Mouse (Mus musculus): ENCODE data around the gene Tmem189.
"Not testable (repeated sequence)": the region's sequence is repeated elsewhere in the genome, so short reads cannot be mapped to it uniquely, and the experiment has no call there.

Gene Tmem189

GRCm38 (mm10) chr2:167624368-167625075, 65.1 kb downstream of the Tmem189 start:
- in situ Hi-C loops (cut with MboI, MseI): no loop called here

- in situ Hi-C loops (cut with MboI, MseI): no loop called here
Observed at GRCm38 (mm10) chr2:167622965-167623364, 66.7 kb downstream of the Tmem189 start.

GRCm38 (mm10) chr2:167622352-167622751, 67.3 kb downstream of the Tmem189 start:
- in situ Hi-C loops (cut with MboI, MseI): no loop called here

- in situ Hi-C loops (cut with MboI, MseI): no loop called here
Observed at GRCm38 (mm10) chr2:167621255-167622087, 68.2 kb downstream of the Tmem189 start.

GRCm38 (mm10) chr2:167617472-167617871, 72.2 kb downstream of the Tmem189 start:
- in situ Hi-C loops (cut with MboI, MseI): no loop called here

GRCm38 (mm10) chr2:167617034-167617433, 72.6 kb downstream of the Tmem189 start:
- in situ Hi-C loops (cut with MboI, MseI): no loop called here

GRCm38 (mm10) chr2:167613335-167613734, 76.3 kb downstream of the Tmem189 start:
- in situ Hi-C loops (cut with MboI, MseI): not testable (repeated sequence)

- in situ Hi-C loops (cut with MboI, MseI): no loop called here
Observed at GRCm38 (mm10) chr2:167612122-167612521, 77.5 kb downstream of the Tmem189 start.

GRCm38 (mm10) chr2:167611287-167611686, 78.3 kb downstream of the Tmem189 start:
- in situ Hi-C loops (cut with MboI, MseI): no loop called here

- in situ Hi-C loops (cut with MboI, MseI): no loop called here
Observed at GRCm38 (mm10) chr2:167606745-167607123, 82.9 kb downstream of the Tmem189 start.

- in situ Hi-C loops (cut with MboI, MseI): no loop called here
Observed at GRCm38 (mm10) chr2:167605817-167606744, 83.5 kb downstream of the Tmem189 start.

GRCm38 (mm10) chr2:167605178-167605794, 84.3 kb downstream of the Tmem189 start:
- in situ Hi-C loops (cut with MboI, MseI): no loop called here

- in situ Hi-C loops (cut with MboI, MseI): loop anchor here in 1 of 2 experiments (5.0 kb wide), 1 partner anchor 71 kb away; no protein-coding TSS in a partner anchor
Observed at GRCm38 (mm10) chr2:167602978-167603377, 86.6 kb downstream of the Tmem189 start.

- in situ Hi-C loops (cut with MboI, MseI): loop anchor here in 1 of 2 experiments (5.0 kb wide), 1 partner anchor 70 kb away; no protein-coding TSS in a partner anchor
Observed at GRCm38 (mm10) chr2:167602364-167602763, 87.3 kb downstream of the Tmem189 start.

- in situ Hi-C loops (cut with MboI, MseI): loop anchor here in 1 of 2 experiments (5.0 kb wide), 1 partner anchor 68 kb away; no protein-coding TSS in a partner anchor
Observed at GRCm38 (mm10) chr2:167600481-167600995, 89.1 kb downstream of the Tmem189 start.

- in situ Hi-C loops (cut with MboI, MseI): loop anchor here (5.0 kb wide), 1 partner anchor 68 kb away; no protein-coding TSS in a partner anchor
Observed at GRCm38 (mm10) chr2:167599917-167600316, 89.7 kb downstream of the Tmem189 start.

GRCm38 (mm10) chr2:167599195-167599594, 90.4 kb downstream of the Tmem189 start:
- in situ Hi-C loops (cut with MboI, MseI): loop anchor here in 1 of 2 experiments (5.0 kb wide), 1 partner anchor 67 kb away; no protein-coding TSS in a partner anchor

GRCm38 (mm10) chr2:167597492-167598186, 92.0 kb downstream of the Tmem189 start:
- in situ Hi-C loops (cut with MboI, MseI): loop anchor here in 1 of 2 experiments (5.0 kb wide), 1 partner anchor 65 kb away; no protein-coding TSS in a partner anchor

GRCm38 (mm10) chr2:167596726-167597491, 92.7 kb downstream of the Tmem189 start:
- in situ Hi-C loops (cut with MboI, MseI): loop anchor here in 1 of 2 experiments (5.0 kb wide), 1 partner anchor 65 kb away; no protein-coding TSS in a partner anchor
